Comparison of ENCODE assay signal across 15 mouse cellular contexts in the genomic region with DNA sequence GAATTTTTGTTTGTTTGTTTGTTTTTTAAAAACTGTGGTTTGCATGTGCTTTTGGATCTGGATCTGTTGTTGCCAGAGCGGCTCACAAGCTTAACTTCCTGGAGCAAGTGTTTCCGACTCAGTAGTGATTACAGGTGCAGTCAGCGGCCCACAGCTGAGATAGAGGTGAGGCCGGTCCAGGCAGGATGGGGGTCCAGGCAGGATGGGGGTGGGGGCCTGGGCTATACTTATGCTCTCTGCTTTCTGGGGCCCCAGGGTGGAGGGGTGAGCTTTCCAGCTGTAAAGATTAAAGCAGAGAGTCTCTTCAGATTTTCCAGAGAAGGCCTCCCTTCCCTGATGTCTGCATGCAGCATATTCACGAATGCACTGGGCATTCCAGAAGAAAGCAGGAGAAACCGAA.
A peak's percentile ranks its signal among the peaks of the same experiment; 100 is the strongest.
DNase-seq lines count a peak whose midpoint lies in the region; ATAC-seq and TF ChIP-seq lines count a peak whose summit lies in the region.
"Had no signal": no experiment of that assay in that cellular context is flagged by ENCODE, and none has a peak within 500 bp of the region (broad histone marks: within the 10 kb centered on the region; RNA-seq: fewer than 3 reads in every experiment).

No protein-coding gene starts in this region.

- TF ChIP-seq POLR2A in thymus, adult 2 months (IDR thresholded peaks at IDR 0.05; ENCODE audit: control insufficient read depth, extremely low read depth, insufficient read depth, low read length, poor library complexity), result no peak

- H3K9me3 ChIP-seq in kidney, embryonic 14.5 days (ENCODE audit: control insufficient read depth, low read length), result no peaks in the 10 kb centered on the region
- H3K9me3 ChIP-seq in intestine, embryonic 16.5 days (ENCODE audit: control insufficient read depth, low read length), result no peaks in the 10 kb centered on the region
- no peaks in the 10 kb centered on the region for H3K9me3 ChIP-seq in stomach, postnatal 0 days (ENCODE audit: control insufficient read depth, low read length)
- H3K9me3 ChIP-seq: neural tube, embryonic 12.5 days had no signal

- no peak for TF ChIP-seq EP300 in stomach, postnatal 0 days (optimal IDR thresholded peaks at IDR 0.05)

- no peak overlapping the region for H3K9ac ChIP-seq in kidney, embryonic 14.5 days (ENCODE audit: low read depth, low read length)
- 0 out of 2 replicates have a peak overlapping the region, but pooled peaks have one; percentile 19 for H3K9ac ChIP-seq in intestine, embryonic 16.5 days (ENCODE audit: low read depth, low read length)
- no peak overlapping the region for H3K9ac ChIP-seq in stomach, postnatal 0 days (ENCODE audit: low read length)
- H3K9ac ChIP-seq: lung, embryonic 14.5 days; neural tube, embryonic 12.5 days had no signal

- H3K27ac ChIP-seq in kidney, embryonic 14.5 days (ENCODE audit: low read depth, low read length), result peak overlapping the region; percentile 30; the same call in 1 of the 2 replicates
- no peak overlapping the region for H3K27ac ChIP-seq in thymus, adult 2 months (ENCODE audit: control insufficient read depth, insufficient read depth, low read length)
- peak overlapping the region; percentile 66 for H3K27ac ChIP-seq in intestine, embryonic 16.5 days (ENCODE audit: low read length)
- peak overlapping the region; percentile 8; the same call in 1 of the 2 replicates for H3K27ac ChIP-seq in stomach, postnatal 0 days (replicated peaks)
- H3K27ac ChIP-seq: neural tube, embryonic 12.5 days had no signal

- no peak overlapping the region for H3K4me2 ChIP-seq in kidney, embryonic 14.5 days (replicated peaks; ENCODE audit: low read depth, low read length)
- H3K4me2 ChIP-seq in intestine, embryonic 16.5 days (ENCODE audit: low read depth, low read length), result no peak overlapping the region
- H3K4me2 ChIP-seq in stomach, postnatal 0 days (replicated peaks; ENCODE audit: low read depth), result no peak overlapping the region
- H3K4me2 ChIP-seq: lung, embryonic 14.5 days; neural tube, embryonic 12.5 days had no signal

- no peaks in the 10 kb centered on the region for H3K36me3 ChIP-seq in kidney, embryonic 14.5 days (ENCODE audit: control insufficient read depth, insufficient read depth, low read length)
- H3K36me3 ChIP-seq in thymus, adult 2 months (ENCODE audit: control insufficient read depth, insufficient read depth, low read length), result no peaks in the 10 kb centered on the region
- no peaks in the 10 kb centered on the region for H3K36me3 ChIP-seq in intestine, embryonic 16.5 days (ENCODE audit: control insufficient read depth, insufficient read depth, low read length)
- no peaks in the 10 kb centered on the region for H3K36me3 ChIP-seq in stomach, postnatal 0 days (ENCODE audit: control insufficient read depth, insufficient read depth, low read length)
- H3K36me3 ChIP-seq: neural tube, embryonic 12.5 days had no signal

- no peaks in the 10 kb centered on the region for H3K27me3 ChIP-seq in kidney, embryonic 14.5 days (ENCODE audit: control insufficient read depth, insufficient read depth, low read length)
- H3K27me3 ChIP-seq in thymus, adult 2 months (ENCODE audit: control insufficient read depth, insufficient read depth, low read length), result no peaks in the 10 kb centered on the region
- no peaks in the 10 kb centered on the region for H3K27me3 ChIP-seq in intestine, embryonic 16.5 days (replicated peaks; ENCODE audit: control insufficient read depth, insufficient read depth, low read length)
- H3K27me3 ChIP-seq in stomach, postnatal 0 days (ENCODE audit: control insufficient read depth, insufficient read depth, low read length), result no peaks in the 10 kb centered on the region
- H3K27me3 ChIP-seq: neural tube, embryonic 12.5 days; Patski had no signal

- H3K4me1 ChIP-seq in kidney, embryonic 14.5 days (ENCODE audit: control insufficient read depth, insufficient read depth, low read length), result peaks cover 81% of the 10 kb centered on the region
- peaks cover 45% of the 10 kb centered on the region for H3K4me1 ChIP-seq in thymus, adult 2 months (replicated peaks; ENCODE audit: control insufficient read depth, insufficient read depth, low read length)
- peaks cover 77% of the 10 kb centered on the region for H3K4me1 ChIP-seq in intestine, embryonic 16.5 days (ENCODE audit: control insufficient read depth, insufficient read depth, low read length)
- H3K4me1 ChIP-seq in stomach, postnatal 0 days (replicated peaks; ENCODE audit: control insufficient read depth, insufficient read depth), result peaks cover 13% of the 10 kb centered on the region

- TF ChIP-seq CTCF in thymus, adult 2 months (IDR thresholded peaks at IDR 0.05; ENCODE audit: borderline replicate concordance, control insufficient read depth, extremely low read depth, insufficient read depth, low read length, poor library complexity), result no peak
- TF ChIP-seq CTCF in stomach, postnatal 0 days (IDR thresholded peaks at IDR 0.05; ENCODE audit: low read depth), result no peak

- ATAC-seq in kidney, embryonic 14.5 days (ENCODE audit: low FRiP score, low TSS enrichment), result no peak; the same call in 1 of the 2 replicates
- no peak for ATAC-seq in intestine, embryonic 16.5 days
- no peak for ATAC-seq in stomach, postnatal 0 days (ENCODE audit: low FRiP score, low TSS enrichment)
- ATAC-seq: Patski had no signal

- no peak overlapping the region for H3K4me3 ChIP-seq in kidney, embryonic 14.5 days (ENCODE audit: low read length)
- H3K4me3 ChIP-seq in thymus, adult 2 months (ENCODE audit: control insufficient read depth, insufficient read depth, low read length), result no peak overlapping the region
- no peak overlapping the region for H3K4me3 ChIP-seq in intestine, embryonic 16.5 days (ENCODE audit: low read length)
- H3K4me3 ChIP-seq in stomach, postnatal 0 days (ENCODE audit: low read depth, low read length), result no peak overlapping the region
- H3K4me3 ChIP-seq: neural tube, embryonic 12.5 days had no signal

- DNase-seq in kidney, adult 9 months, result no peak
- peak; percentile 56 for DNase-seq in thymus, postnatal 4 days
- no peak for DNase-seq in thymus, adult 2 months
- no peak for DNase-seq in stomach, postnatal 0 days (ENCODE audit: low spot score)
- no peak for DNase-seq in urinary bladder, postnatal 10 days (ENCODE audit: low spot score)
- DNase-seq in Muller cell, postnatal 12 days (ENCODE audit: inconsistent ontology term), result no peak
- DNase-seq: gastrocnemius, postnatal 36 days; heart, postnatal 4 days; left cerebral cortex, postnatal 4 days; lung, embryonic 14.5 days; right cerebral cortex, postnatal 25 days had no signal

- 56% methylated on average over 6 of the region's 6 CpGs for WGBS in kidney, embryonic 14.5 days
- 73% methylated on average over 6 of the region's 6 CpGs for WGBS in thymus, adult 2 months
- 55% methylated on average over 6 of the region's 6 CpGs for WGBS in intestine, embryonic 16.5 days
- WGBS in stomach, postnatal 0 days, result 57% methylated on average over 6 of the region's 6 CpGs
